Mouse (Mus musculus) kidney, adult 2 months (tissue): ENCODE data around the gene Fev. TPM values are rescaled to one million over a fixed set of nuclear protein-coding genes. Genes with fewer than 3 reads are reported as not detected.

Experiments used
- DNase-seq: peaks from one replicate; pipeline ENCODE4 v3.0.0; 2021
- H3K27ac ChIP-seq: fragments of 200-500 bp; 2 replicates; pipeline ENCODE4 v1.5.1; 2012; ENCODE audit warnings: low read depth, low read length, control low read depth, inconsistent platforms; ENCODE audit not compliant: insufficient read depth
- H3K27me3 ChIP-seq: fragments of 200-500 bp; replicated peaks from 2 replicates; pipeline ENCODE4 v1.6.1; 2012; ENCODE audit warnings: mild to moderate bottlenecking, moderate library complexity, low read length, inconsistent platforms; ENCODE audit not compliant: control insufficient read depth, insufficient read depth
- H3K36me3 ChIP-seq: fragments of 200-500 bp; 2 replicates; pipeline ENCODE4 v1.6.1; 2012; ENCODE audit warnings: mild to moderate bottlenecking, moderate library complexity, low read length, inconsistent platforms; ENCODE audit not compliant: control insufficient read depth, insufficient read depth
- H3K4me1 ChIP-seq: fragments of 200-500 bp; 2 replicates; pipeline ENCODE4 v1.6.1; 2011; ENCODE audit warnings: low read length; ENCODE audit not compliant: control insufficient read depth, insufficient read depth
- H3K4me3 ChIP-seq: fragments of 200-500 bp; 2 replicates; pipeline ENCODE4 v1.5.1; 2011; ENCODE audit warnings: mild to moderate bottlenecking, low read depth, low read length, control low read depth; ENCODE audit not compliant: insufficient read depth
- CTCF ChIP-seq: fragments of 200-500 bp; conservative IDR thresholded peaks from 2 replicates; pipeline ENCODE4 v1.5.1; 2011; ENCODE audit warnings: low read depth, mild to moderate bottlenecking, control low read depth, low read length, moderate library complexity, mixed read lengths; ENCODE audit not compliant: insufficient read depth, insufficient read length
- POLR2A ChIP-seq: fragments of 200-500 bp; IDR thresholded peaks from one replicate; pipeline ENCODE4 v1.6.1; 2011; ENCODE audit warnings: low read depth, low read length, control low read depth
- WGBS: fragments of 180-500 bp; shearing (Covaris S2); methylation state at CpG from one replicate; pipeline ENCODE4 v1.1.7; 2018; 5-methylcytosine and 5-hydroxymethylcytosine counted together
- polyA plus RNA-seq: library from polyadenylated mRNA; depleted of rRNA; stranded (reverse); fragments of >200 nt; gene quantifications from 2 replicates; pipeline ENCODE4 v1.2.3, GENCODE M21; 2012

Gene Fev
- polyA plus RNA-seq, 1 experiment: not detected

GRCm38 (mm10) chr1:74877199-74877598, 8.0 kb downstream of the Fev start:
- Histone ChIP-seq H3K4me1 (no peaks in the 10 kb centered on the region), H3K4me3 (no peak overlapping the region), H3K27ac (no peak overlapping the region), H3K27me3 (peaks cover 3% of the 10 kb centered on the region; the same call in 1 of the 2 replicates), H3K36me3 (no peaks in the 10 kb centered on the region)
- no peak for DNase-seq
- WGBS: 56% methylated on average over 3 of the region's 3 CpGs
- TF ChIP-seq CTCF: no peak
- no peak for TF ChIP-seq POLR2A

GRCm38 (mm10) chr1:74872218-74872617, 13.0 kb downstream of the Fev start:
- no peak for DNase-seq
- Histone ChIP-seq H3K27me3 (no peaks in the 10 kb centered on the region), H3K36me3 (no peaks in the 10 kb centered on the region), H3K4me1 (no peaks in the 10 kb centered on the region), H3K4me3 (no peak overlapping the region), H3K27ac (no peak overlapping the region)
- TF ChIP-seq CTCF (no peak), POLR2A (no peak)
- WGBS: 60% methylated on average over 2 of the region's 2 CpGs

GRCm38 (mm10) chr1:74861783-74862182, 23.4 kb downstream of the Fev start:
- DNase-seq: no peak
- Histone ChIP-seq H3K4me1 (no peaks in the 10 kb centered on the region), H3K36me3 (no peaks in the 10 kb centered on the region), H3K27ac (no peak overlapping the region), H3K27me3 (peaks cover 3% of the 10 kb centered on the region; the same call in 1 of the 2 replicates), H3K4me3 (no peak overlapping the region)
- TF ChIP-seq POLR2A (no peak), CTCF (no peak)

GRCm38 (mm10) chr1:74859223-74859984, 25.8 kb downstream of the Fev start:
- Histone ChIP-seq H3K27me3 (peaks cover 14% of the 10 kb centered on the region), H3K27ac (no peak overlapping the region), H3K4me1 (peaks cover 4% of the 10 kb centered on the region; the same call in 1 of the 2 replicates), H3K36me3 (no peaks in the 10 kb centered on the region), H3K4me3 (no peak overlapping the region)
- TF ChIP-seq POLR2A (no peak), CTCF (no peak)
- WGBS: 47% methylated on average over 6 of the region's 6 CpGs
- no peak for DNase-seq

GRCm38 (mm10) chr1:74858805-74859204, 26.4 kb downstream of the Fev start:
- DNase-seq: no peak
- Histone ChIP-seq H3K36me3 (no peaks in the 10 kb centered on the region), H3K27me3 (peaks cover 14% of the 10 kb centered on the region), H3K27ac (no peak overlapping the region), H3K4me1 (peaks cover 4% of the 10 kb centered on the region; the same call in 1 of the 2 replicates), H3K4me3 (no peak overlapping the region)
- TF ChIP-seq POLR2A: no peak
- no peak for TF ChIP-seq CTCF
- 8% methylated on average over 16 of the region's 16 CpGs for WGBS

GRCm38 (mm10) chr1:74858171-74858719, 27.0 kb downstream of the Fev start:
- H3K36me3 ChIP-seq: no peaks in the 10 kb centered on the region
- no peak for TF ChIP-seq CTCF
- TF ChIP-seq POLR2A: no peak
- H3K4me3 ChIP-seq: no peak overlapping the region
- peaks cover 4% of the 10 kb centered on the region; the same call in 1 of the 2 replicates for H3K4me1 ChIP-seq
- 1% methylated on average over 29 of the region's 29 CpGs for WGBS
- no peak overlapping the region for H3K27ac ChIP-seq
- peak; percentile 43 for DNase-seq
- peaks cover 16% of the 10 kb centered on the region for H3K27me3 ChIP-seq

GRCm38 (mm10) chr1:74857677-74858076, 27.5 kb downstream of the Fev start:
- H3K4me3 ChIP-seq: no peak overlapping the region
- no peak overlapping the region for H3K27ac ChIP-seq
- H3K4me1 ChIP-seq: peaks cover 4% of the 10 kb centered on the region; the same call in 1 of the 2 replicates
- WGBS: 10% methylated on average over 4 of the region's 4 CpGs
- no peak for TF ChIP-seq POLR2A
- TF ChIP-seq CTCF: no peak
- no peak for DNase-seq
- no peaks in the 10 kb centered on the region for H3K36me3 ChIP-seq
- peaks cover 16% of the 10 kb centered on the region for H3K27me3 ChIP-seq
